Mouse (Mus musculus): ENCODE data around the gene Ptcd3. TPM values are rescaled to one million over a fixed set of nuclear protein-coding genes. Genes with fewer than 3 reads are reported as not detected.

Gene Ptcd3
- total RNA-seq, 2 experiments from 2014 or later, result 74.3 to 74.8 TPM

DNA sequence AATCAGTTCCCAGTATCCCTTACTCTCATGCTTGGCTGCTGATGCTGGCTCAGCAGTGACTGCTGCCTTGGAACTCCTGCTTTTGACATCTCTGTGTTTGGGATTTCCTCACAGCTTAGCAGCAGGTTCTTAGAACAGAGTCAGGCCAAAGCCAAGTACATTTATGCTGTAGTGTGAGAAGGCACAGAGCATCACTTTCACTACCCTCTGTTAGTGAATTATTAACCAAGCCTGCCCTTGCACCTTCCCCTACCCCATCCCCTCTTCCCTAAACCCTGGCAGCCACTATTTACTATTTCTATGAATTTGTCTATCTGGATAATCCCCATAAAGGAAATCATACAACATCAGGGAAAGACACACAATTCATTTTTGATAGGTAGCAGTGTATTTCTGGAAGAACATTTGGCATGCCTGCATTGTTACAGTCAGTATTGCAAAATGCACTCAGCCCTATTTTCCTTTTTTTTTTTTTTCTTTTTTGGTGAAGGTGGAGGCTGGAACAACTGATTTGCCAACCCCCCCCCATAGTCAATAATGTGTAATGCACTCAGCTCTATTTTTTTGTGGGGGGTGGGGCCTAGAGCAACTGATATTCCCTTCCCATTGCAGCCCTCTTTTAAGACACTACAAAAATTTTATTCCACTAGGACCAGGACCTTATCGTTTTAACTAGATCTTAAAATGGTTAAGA is 67.8 kb downstream of the Ptcd3 start:
- intact Hi-C loops (cut with DNase I), result no loop called here
- no peak for DNase-seq (ENCODE audit: extremely low spot score in 1 of 2, low spot score in 2 of 2)
- Histone ChIP-seq H3K27ac (no peak overlapping the region), H3K4me3 (no peak overlapping the region)
- TF ChIP-seq CTCF (IDR thresholded peaks at IDR 0.05), result no peak

DNA sequence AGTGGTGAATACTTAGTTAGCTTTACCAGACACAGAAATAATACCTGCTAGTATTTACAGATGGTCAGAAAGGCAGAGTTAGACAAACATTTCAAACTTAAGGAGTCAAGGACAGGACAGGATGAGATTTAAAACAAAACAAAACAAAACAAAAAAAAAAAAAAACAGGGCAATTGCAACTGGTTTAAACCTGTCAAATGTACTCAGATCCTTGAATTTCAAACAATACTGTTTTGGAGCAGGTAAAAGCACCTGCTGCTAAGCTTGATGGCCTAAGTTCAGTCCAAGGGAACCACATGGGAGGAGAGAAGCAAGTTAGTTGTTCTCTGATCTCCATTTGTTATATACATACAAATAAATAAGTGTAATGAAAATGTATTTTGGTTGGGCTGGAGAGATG is 68.7 kb downstream of the Ptcd3 start:
- DNase-seq (ENCODE audit: extremely low spot score in 1 of 2, low spot score in 2 of 2), result no peak
- H3K4me3 ChIP-seq, result no peak overlapping the region
- no peak for TF ChIP-seq CTCF (IDR thresholded peaks at IDR 0.05)
- no peak overlapping the region for H3K27ac ChIP-seq
- intact Hi-C loops (cut with DNase I), result no loop called here

DNA sequence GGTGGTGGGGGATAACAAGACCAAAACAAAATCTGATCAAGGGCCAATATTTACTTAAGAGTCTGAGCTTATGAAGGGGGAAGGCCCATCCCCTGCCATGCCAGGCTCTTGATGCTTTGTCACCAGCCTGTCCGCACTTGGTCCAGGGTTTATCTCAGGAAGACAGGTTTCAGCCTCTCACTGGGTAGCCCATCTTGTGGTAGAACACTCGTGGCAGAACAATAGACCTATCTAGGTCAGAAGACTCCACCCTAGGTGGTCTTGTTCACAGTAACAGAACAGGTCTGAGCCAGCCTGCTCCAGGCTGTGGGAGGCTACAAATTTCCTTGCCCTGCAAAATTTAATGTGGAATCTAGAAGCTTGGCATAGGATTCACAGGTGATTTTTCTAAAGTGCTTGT is 71.7 kb downstream of the Ptcd3 start:
- intact Hi-C loops (cut with DNase I), result no loop called here

DNA sequence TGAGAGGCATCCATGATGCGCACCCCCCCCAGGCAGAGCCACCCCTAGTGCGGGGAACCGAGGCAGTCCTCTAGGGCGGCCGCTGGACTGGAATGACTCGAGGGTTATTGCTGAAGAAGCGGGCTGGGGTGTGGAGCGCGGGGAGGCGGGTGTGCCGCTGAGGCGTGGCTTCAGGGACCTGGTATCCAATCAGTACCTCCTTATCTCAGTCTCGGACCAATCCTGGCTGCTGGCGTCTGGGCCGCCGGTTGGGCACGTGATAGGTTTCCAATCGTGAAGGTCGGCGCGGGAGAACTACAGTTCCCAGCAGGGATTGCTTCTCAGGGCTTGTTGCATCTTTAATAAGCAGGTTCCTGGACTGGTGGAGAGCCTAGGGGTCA is 77.0 kb downstream of the Ptcd3 start:
- DNase-seq (ENCODE audit: extremely low spot score in 1 of 2, low spot score in 2 of 2), result peak; percentile 90 to 95
- intact Hi-C loops (cut with DNase I), result no loop called here
- TF ChIP-seq CTCF (IDR thresholded peaks at IDR 0.05), result no peak
- peak overlapping the region; percentile 84 for H3K4me3 ChIP-seq
- peak overlapping the region; percentile 99 for H3K27ac ChIP-seq

More for the DNA sequence above, 71.7 kb downstream of the Ptcd3 start:
- TF ChIP-seq CTCF (IDR thresholded peaks at IDR 0.05), result no peak
- Histone ChIP-seq H3K27ac (no peak overlapping the region), H3K4me3 (no peak overlapping the region)
- no peak for DNase-seq (ENCODE audit: extremely low spot score in 1 of 2, low spot score in 2 of 2)

DNA sequence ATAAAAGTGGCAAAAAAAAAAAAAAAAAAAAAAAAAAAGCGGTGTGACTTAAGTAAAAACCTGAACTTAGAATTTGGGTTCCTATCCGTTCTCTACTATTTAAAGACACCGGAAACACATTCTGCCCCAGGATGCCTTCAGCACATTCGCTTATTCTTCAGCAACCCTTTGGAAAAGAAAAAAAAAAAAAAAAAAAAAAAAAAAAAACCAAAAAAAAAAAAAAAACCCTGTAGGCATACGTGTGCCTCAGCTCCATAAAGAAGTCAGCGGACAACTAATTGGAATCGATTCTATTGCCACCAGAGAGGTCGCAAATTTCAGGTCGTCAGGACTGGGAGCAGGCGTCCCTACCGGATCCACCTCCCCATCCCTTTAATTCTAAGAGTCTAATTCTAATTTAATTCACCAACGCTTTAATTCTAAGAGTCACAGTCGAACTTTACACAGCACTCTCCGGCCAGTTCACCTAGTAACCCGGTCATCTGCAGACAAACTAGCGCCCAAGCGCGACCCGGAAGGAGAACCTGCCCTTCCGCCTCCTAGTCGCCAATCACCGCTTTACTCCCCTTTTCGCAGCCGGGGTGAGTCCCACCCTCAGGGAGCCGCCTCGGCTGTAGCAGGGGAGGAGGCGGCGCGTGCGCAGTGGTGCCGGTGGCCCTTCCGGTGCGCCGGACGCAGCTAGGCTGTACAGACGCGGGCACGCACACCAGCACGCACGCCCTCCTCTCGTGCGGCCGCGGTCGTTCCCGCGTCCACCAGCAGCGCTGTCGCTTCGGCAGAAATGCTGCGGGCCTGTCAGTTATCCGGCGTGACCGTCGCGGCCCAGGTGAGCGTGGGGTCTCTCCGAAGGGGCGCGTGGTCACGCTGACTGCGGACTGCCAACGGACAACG is 77.6 kb downstream of the Ptcd3 start, which contains the start of gene Immt:
Immt (plus strand) TSS at position 642 of the 891 bp plus-strand sequence.
- Histone ChIP-seq H3K4me3 (peak within 1 kb of the TSS; percentile 84), H3K27ac (peak within 1 kb of the TSS; percentile 99)
- no peak; the same call in 1 of the 2 replicates for TF ChIP-seq CTCF (IDR thresholded peaks at IDR 0.05)
- DNase-seq (ENCODE audit: extremely low spot score in 1 of 2, low spot score in 2 of 2), result peak; percentile 97 to 98
- intact Hi-C loops (cut with DNase I), result no loop called here

Other genes starting within 250 kb of the Ptcd3 start
- 10 to 100 TPM; 81.4 to 81.5 TPM for gene Reep1, start 201.2 kb downstream of the Ptcd3 start, total RNA-seq (2021)
- 10 to 100 TPM; 27.8 to 29.6 TPM for gene Mrpl35, start 81.8 kb downstream of the Ptcd3 start, total RNA-seq (2021)
- 100 to 1,000 TPM; 126 to 150 TPM for gene Immt, start 77.4 kb downstream of the Ptcd3 start, total RNA-seq (2021)
- gene Polr1a, start 303 bp upstream of the Ptcd3 start, total RNA-seq (2021), result 10 to 100 TPM; 31.8 to 31.9 TPM
- gene St3gal5, start 188.8 kb upstream of the Ptcd3 start, total RNA-seq (2021), result 100 to 1,000 TPM; 162 to 163 TPM

Data from left cerebral cortex, adult 2 months (tissue).